Mouse (Mus musculus) heart, embryonic 12.5 days (tissue): ENCODE results near the gene Cmtm2a. TPM values are rescaled to one million over a fixed set of nuclear protein-coding genes. Genes with fewer than 3 reads are reported as not detected.
"Not testable (repeated sequence)": the region's sequence is repeated elsewhere in the genome, so short reads cannot be mapped to it uniquely, and the experiment has no call there.

Source experiments
- ATAC-seq: fragments of 200-750 bp; cut with Nextera tagmentation; 2 replicates; pipeline ENCODE4 v1.8.0; 2017; ENCODE audit warnings: moderate TSS enrichment, moderate library complexity; ENCODE audit not compliant: insufficient number of reproducible peaks, low FRiP score
- H3K27ac ChIP-seq: fragments of 300-500 bp; sonication (generic); 2 replicates; pipeline ENCODE4 v1.5.1; 2016; ENCODE audit warnings: mild to moderate bottlenecking, moderate library complexity; ENCODE audit not compliant: poor library complexity, severe bottlenecking
- H3K27me3 ChIP-seq: fragments of 300-500 bp; sonication (generic); replicated peaks from 2 replicates; pipeline ENCODE4 v1.6.1; 2016; ENCODE audit warnings: mild to moderate bottlenecking, moderate library complexity
- H3K36me3 ChIP-seq: fragments of 300-500 bp; sonication (generic); 2 replicates; pipeline ENCODE4 v1.6.1; 2016; ENCODE audit warnings: mild to moderate bottlenecking, moderate library complexity
- H3K4me1 ChIP-seq: fragments of 300-500 bp; sonication (generic); replicated peaks from 2 replicates; pipeline ENCODE4 v1.6.1; 2016; ENCODE audit warnings: mild to moderate bottlenecking
- H3K4me2 ChIP-seq: fragments of 300-500 bp; sonication (generic); 2 replicates; pipeline ENCODE4 v1.6.1; 2016; ENCODE audit warnings: mild to moderate bottlenecking, moderate library complexity
- H3K4me3 ChIP-seq: fragments of 300-500 bp; sonication (generic); 2 replicates; pipeline ENCODE4 v1.5.1; 2016; ENCODE audit warnings: mild to moderate bottlenecking
- H3K9ac ChIP-seq: fragments of 300-500 bp; sonication (generic); 2 replicates; pipeline ENCODE4 v1.6.1; 2016; ENCODE audit warnings: mild to moderate bottlenecking, moderate library complexity
- H3K9me3 ChIP-seq: fragments of 300-500 bp; sonication (generic); replicated peaks from 2 replicates; pipeline ENCODE4 v1.6.1; 2016; ENCODE audit warnings: mild to moderate bottlenecking, moderate library complexity
- WGBS: fragments of 180-500 bp; shearing (Covaris S2); methylation state at CpG from one replicate; pipeline ENCODE4 v1.1.7; 2016; 5-methylcytosine and 5-hydroxymethylcytosine counted together
- polyA plus RNA-seq: library from polyadenylated mRNA; unstranded; fragments of >200 nt; fragmentation: Nextera tagmentation; extraction: Ambion mirVana; gene quantifications from 2 replicates; pipeline ENCODE4 v1.2.1, GENCODE M21; 2016

Cmtm2a gene
- polyA plus RNA-seq, 1 experiment from 2014 or later = not detected

- Histone ChIP-seq H3K4me2 (no peak overlapping the region), H3K27ac (no peak overlapping the region), H3K4me3 (no peak overlapping the region), H3K4me1 (no peaks in the 10 kb centered on the region), H3K9ac (no peak overlapping the region), H3K27me3 (no peaks in the 10 kb centered on the region), H3K9me3 (no peaks in the 10 kb centered on the region), H3K36me3 (no peaks in the 10 kb centered on the region)
- 31% methylated on average over 5 of the region's 5 CpGs for WGBS
- ATAC-seq = no peak
Measured at GRCm38 (mm10) chr8:104332665-104333631, 40.0 kb upstream of the Cmtm2a start.

DNA sequence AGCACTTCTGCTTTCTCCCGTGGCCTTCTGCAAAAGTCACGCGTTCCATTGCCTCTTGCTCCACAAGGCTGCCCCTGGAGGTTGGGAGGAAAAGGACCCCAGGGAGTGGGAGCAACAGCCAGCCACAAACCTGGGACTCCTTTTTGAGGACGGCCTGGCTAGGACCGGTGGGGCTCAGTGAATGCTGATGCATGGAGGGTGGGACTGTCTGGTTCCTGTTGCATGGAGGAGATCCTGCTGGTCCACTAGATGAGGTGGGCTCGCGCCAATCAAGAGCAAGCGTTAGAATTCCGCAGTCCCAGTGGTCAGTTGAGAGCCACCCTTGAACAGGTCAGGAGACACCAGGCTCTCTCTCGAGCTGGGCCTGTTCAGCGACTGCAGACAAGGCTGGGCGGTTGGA is 28.9 kb upstream of the Cmtm2a start, which contains the start of gene Cmtm2b:
Gene Cmtm2b, plus strand, starts transcription at position 301 of the 400 bp plus-strand sequence.
- not testable (repeated sequence) for H3K9me3 ChIP-seq, H3K27me3 ChIP-seq, H3K4me3 ChIP-seq, H3K36me3 ChIP-seq, H3K27ac ChIP-seq, H3K4me1 ChIP-seq, ATAC-seq, H3K4me2 ChIP-seq, H3K9ac ChIP-seq
- WGBS = 85% methylated on average over 12 of the region's 12 CpGs

DNA sequence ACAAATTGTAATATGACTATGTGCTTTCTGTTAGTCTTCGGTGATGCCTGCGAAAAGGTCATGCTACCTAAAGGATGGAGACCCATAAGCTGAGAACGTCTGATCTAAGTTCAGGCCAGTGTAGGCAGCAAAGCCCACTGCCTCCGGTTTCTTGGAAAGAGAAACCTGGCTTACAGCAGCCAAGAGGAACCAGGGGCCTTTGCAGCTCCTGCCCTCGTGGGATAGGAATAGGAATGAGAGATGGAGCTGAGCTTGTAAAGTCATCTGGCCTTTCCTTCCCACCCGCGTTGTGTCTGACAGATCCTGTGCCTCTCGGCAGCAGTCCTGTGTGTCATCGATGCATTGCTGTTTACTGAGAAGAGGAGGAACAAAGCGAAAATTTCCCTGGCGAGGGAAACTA is 28.3 kb upstream of the Cmtm2a start, which contains the start of gene Gm11020:
Gene Gm11020, plus strand, starts transcription at position 301 of the 400 bp plus-strand sequence.
- 75% methylated on average over 11 of the region's 11 CpGs for WGBS
- not testable (repeated sequence) for H3K9me3 ChIP-seq, H3K27ac ChIP-seq, H3K27me3 ChIP-seq, ATAC-seq, H3K4me2 ChIP-seq, H3K4me1 ChIP-seq, H3K36me3 ChIP-seq, H3K4me3 ChIP-seq, H3K9ac ChIP-seq

DNA sequence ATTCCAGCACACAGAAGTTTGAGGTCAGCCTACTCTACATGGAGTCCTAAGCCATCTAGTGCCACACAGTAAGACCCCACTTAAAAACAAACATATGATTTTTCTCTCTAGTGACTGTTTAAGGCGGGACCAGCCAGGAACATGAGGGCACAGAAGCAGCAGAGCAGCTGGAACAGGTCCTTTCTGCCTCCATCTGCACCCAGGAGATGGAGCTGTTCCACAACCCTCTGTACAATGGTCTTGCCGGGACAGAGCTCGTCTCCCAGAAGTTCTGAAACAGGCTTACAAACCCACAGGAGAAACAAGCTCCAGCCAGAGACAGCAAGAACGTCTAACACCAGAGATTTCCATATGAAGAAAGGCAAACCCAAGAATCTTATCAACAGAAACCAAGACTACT is 20.3 kb upstream of the Cmtm2a start:
- no peak overlapping the region for H3K9ac ChIP-seq
- H3K36me3 ChIP-seq = no peaks in the 10 kb centered on the region
- no peak overlapping the region for H3K4me2 ChIP-seq
- 50% methylated on average over 4 of the region's 4 CpGs for WGBS
- H3K9me3 ChIP-seq = no peaks in the 10 kb centered on the region
- H3K27ac ChIP-seq = no peak overlapping the region
- no peak overlapping the region for H3K4me3 ChIP-seq
- no peaks in the 10 kb centered on the region for H3K27me3 ChIP-seq
- 0 out of 2 replicates have a peak, but pooled peaks cover 2% of the 10 kb centered on the region for H3K4me1 ChIP-seq
- no peak for ATAC-seq

DNA sequence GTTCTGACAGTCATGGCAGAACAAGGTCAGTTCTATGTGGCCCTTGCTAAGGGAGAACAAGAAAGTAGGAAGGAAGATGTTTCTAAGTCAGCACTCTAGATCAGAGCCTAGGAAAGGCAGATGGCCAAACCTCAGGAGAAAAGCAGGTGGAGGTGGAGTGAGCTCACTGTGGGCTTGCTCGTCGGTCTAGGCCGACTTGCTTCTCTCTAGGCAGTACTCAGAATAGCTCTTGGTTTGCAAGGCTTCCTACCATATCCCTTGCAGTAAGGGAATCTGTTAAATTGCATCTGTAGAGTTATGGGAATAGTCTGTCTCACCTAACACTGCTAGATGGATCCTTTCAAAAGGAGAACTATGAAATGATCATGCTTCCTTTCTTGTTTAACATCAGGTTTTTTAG is 19.0 kb upstream of the Cmtm2a start:
- 78% methylated on average over 3 of the region's 3 CpGs for WGBS
- H3K36me3 ChIP-seq, H3K4me3 ChIP-seq, H3K9me3 ChIP-seq, ATAC-seq, H3K4me1 ChIP-seq, H3K27me3 ChIP-seq, H3K4me2 ChIP-seq, H3K9ac ChIP-seq, H3K27ac ChIP-seq: not testable (repeated sequence)

DNA sequence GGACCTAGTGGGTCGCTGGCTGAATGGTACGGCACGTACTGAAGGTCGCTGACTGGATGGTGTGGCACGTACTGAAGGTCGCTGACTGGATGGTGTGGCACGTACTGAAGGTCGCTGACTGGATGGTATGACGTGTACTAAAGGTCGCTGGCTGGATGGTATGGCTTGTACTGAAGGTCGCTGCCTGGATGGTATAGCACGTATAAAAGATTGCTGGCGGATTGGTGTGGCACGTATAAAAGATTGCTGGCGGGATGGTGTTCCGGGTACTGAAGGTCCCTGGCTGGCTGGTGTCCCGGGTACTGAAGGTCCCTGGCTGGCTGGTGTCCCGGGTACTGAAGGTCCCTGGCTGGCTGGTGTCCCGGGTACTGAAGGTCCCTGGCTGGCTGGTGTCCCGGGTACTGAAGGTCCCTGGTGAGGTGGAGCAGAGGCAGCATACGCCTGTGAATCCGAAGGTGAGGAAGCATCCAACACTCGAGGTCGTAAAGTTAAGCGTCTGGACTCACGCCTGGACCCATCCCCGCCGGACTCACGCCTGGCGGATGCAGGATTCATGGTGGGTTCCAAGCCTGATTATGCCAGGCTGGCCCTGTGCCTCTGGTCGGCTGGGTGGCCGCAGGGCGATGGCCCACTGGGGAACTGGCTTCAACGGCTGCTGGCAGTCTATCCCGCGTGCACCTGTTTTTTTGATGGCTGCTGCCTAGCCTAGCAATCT is 16.6 kb upstream of the Cmtm2a start, which contains the start of the genes Gm45711 and Cmtm1:
Gene Gm45711, minus strand, starts transcription at position 641 of the 715 bp plus-strand sequence.
Gene Cmtm1, minus strand, starts transcription at position 705 of the 715 bp plus-strand sequence.
- H3K27ac ChIP-seq, H3K4me3 ChIP-seq, ATAC-seq, H3K9me3 ChIP-seq, H3K27me3 ChIP-seq, H3K4me1 ChIP-seq, H3K4me2 ChIP-seq, H3K9ac ChIP-seq, H3K36me3 ChIP-seq: not testable (repeated sequence)
- 78% methylated on average over 36 of the region's 36 CpGs for WGBS

- ATAC-seq, H3K9me3 ChIP-seq: not testable (repeated sequence)
- 44% methylated on average over 6 of the region's 6 CpGs for WGBS
Measured at GRCm38 (mm10) chr8:104308341-104308740, 15.4 kb upstream of the Cmtm2a start.

DNA sequence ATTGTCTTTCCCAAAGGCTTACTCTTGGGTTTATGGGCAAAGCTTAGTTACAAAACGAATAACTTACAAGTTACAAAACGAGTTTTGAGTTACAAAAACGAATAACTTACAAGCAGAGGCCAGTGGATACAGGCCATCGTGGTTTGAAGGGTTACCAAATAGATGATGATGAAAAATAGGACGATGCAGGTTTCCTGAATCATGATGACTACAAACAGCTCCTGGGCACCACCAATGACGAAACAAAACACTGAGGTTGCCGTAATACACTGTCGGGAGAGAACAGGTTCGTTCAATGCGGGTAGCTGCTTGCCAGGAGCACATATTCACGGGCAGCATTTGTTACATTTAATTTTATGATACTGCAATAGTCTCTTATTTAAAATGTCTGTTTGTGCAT is 12.0 kb upstream of the Cmtm2a start:
- Histone ChIP-seq H3K4me1 (0 out of 2 replicates have a peak, but pooled peaks cover 7% of the 10 kb centered on the region), H3K27ac (no peak overlapping the region), H3K9me3 (no peaks in the 10 kb centered on the region), H3K4me2 (no peak overlapping the region), H3K9ac (no peak overlapping the region), H3K4me3 (no peak overlapping the region), H3K27me3 (no peaks in the 10 kb centered on the region), H3K36me3 (no peaks in the 10 kb centered on the region)
- no peak for ATAC-seq
- 79% methylated on average over 11 of the region's 11 CpGs for WGBS

More at GRCm38 (mm10) chr8:104308341-104308740, 15.4 kb upstream of the Cmtm2a start:
- H3K4me1 ChIP-seq, H3K27me3 ChIP-seq, H3K27ac ChIP-seq, H3K4me3 ChIP-seq, H3K36me3 ChIP-seq, H3K4me2 ChIP-seq, H3K9ac ChIP-seq: not testable (repeated sequence)

GRCm38 (mm10) chr8:104302536-104302935 is 9.6 kb upstream of the Cmtm2a start:
- not testable (repeated sequence) for H3K9ac ChIP-seq, H3K9me3 ChIP-seq, H3K27me3 ChIP-seq, H3K27ac ChIP-seq, ATAC-seq, H3K4me1 ChIP-seq, H3K36me3 ChIP-seq, H3K4me3 ChIP-seq, H3K4me2 ChIP-seq
- 85% methylated on average over 4 of the region's 4 CpGs for WGBS

DNA sequence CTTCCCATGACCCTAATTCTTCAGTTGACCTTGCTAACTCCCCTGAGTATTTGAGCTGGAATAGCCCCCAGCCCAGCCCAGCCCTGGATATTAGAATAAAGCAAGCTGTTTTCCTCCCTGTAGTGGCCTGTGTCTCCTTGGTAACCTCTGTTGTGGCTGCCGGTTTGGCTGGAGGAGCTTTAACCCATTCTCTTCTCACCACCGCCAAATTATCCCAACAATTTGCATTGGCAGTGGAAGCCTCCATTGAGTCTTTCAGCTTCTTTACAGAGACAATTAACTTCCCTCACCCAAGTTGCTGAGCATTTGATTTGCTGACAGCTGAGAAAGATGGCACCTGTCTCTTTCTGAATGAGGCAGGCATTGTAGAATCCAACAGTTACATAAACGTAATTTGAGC is 8.6 kb upstream of the Cmtm2a start:
- not testable (repeated sequence) for H3K36me3 ChIP-seq, H3K4me3 ChIP-seq, H3K4me1 ChIP-seq, H3K27me3 ChIP-seq, ATAC-seq, H3K27ac ChIP-seq, H3K4me2 ChIP-seq, H3K9me3 ChIP-seq, H3K9ac ChIP-seq
- 19% methylated on average over 3 of the region's 3 CpGs for WGBS

DNA sequence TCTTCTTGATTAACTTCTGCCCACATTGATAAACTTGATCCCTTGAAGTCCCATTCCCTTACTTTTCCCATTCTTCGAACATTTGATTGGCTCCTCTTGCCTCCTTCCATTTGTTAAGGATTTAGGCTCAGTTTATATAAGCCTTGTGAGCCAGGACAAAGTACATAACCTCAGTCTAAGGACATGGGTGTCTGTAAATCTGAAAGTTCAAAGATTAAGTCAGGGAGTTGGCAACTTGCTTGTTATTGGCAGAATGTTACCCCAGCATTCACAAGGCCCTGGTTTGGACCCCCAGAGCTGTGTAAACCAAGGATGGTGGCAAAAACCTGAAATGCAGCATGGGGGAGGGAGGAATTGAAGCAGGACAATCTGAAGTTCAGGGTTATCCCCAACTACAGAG is 1.4 kb upstream of the Cmtm2a start:
- no peak for ATAC-seq
- H3K9ac ChIP-seq = no peak overlapping the region
- 74% methylated on average over 1 of the region's 1 CpGs for WGBS
- no peak overlapping the region for H3K4me3 ChIP-seq
- H3K27me3 ChIP-seq = no peaks in the 10 kb centered on the region
- no peaks in the 10 kb centered on the region for H3K4me1 ChIP-seq
- H3K4me2 ChIP-seq = no peak overlapping the region
- H3K27ac ChIP-seq = no peak overlapping the region
- no peaks in the 10 kb centered on the region for H3K36me3 ChIP-seq
- no peaks in the 10 kb centered on the region for H3K9me3 ChIP-seq
